Mouse (Mus musculus) lung, postnatal 0 days (tissue): ENCODE measurements around the gene Shld2. TPM values are rescaled to one million over a fixed set of nuclear protein-coding genes. Genes with fewer than 3 reads are reported as not detected.

Source experiments
- ATAC-seq: fragments of 200-750 bp; cut with Nextera tagmentation; 2 replicates; pipeline ENCODE4 v1.8.0; 2017; ENCODE audit warnings: moderate library complexity
- DNase-seq: peaks from one replicate; pipeline ENCODE4 v3.0.0-alpha.2; 2016; ENCODE audit warnings: low spot score
- H3K27ac ChIP-seq: fragments of 300-500 bp; sonication (generic); 2 replicates; pipeline ENCODE4 v1.5.1; 2014; ENCODE audit warnings: antibody characterized with exemption, mild to moderate bottlenecking, low read length, mixed read lengths
- H3K27me3 ChIP-seq: fragments of 300-500 bp; sonication (generic); replicated peaks from 2 replicates; pipeline ENCODE4 v1.6.1; 2014; ENCODE audit warnings: low read length, mixed read lengths; ENCODE audit not compliant: insufficient read depth
- H3K36me3 ChIP-seq: fragments of 300-500 bp; sonication (generic); 2 replicates; pipeline ENCODE4 v1.6.1; 2014; ENCODE audit warnings: low read length, mixed read lengths; ENCODE audit not compliant: insufficient read depth
- H3K4me1 ChIP-seq: fragments of 300-500 bp; sonication (generic); 2 replicates; pipeline ENCODE4 v1.6.1; 2014; ENCODE audit warnings: antibody characterized with exemption, low read depth, low read length, mixed read lengths; ENCODE audit not compliant: insufficient read depth
- H3K4me2 ChIP-seq: fragments of 300-500 bp; sonication (generic); replicated peaks from 2 replicates; pipeline ENCODE4 v1.6.1; 2014; ENCODE audit warnings: low read depth, mild to moderate bottlenecking, low read length, moderate library complexity, mixed read lengths
- H3K4me3 ChIP-seq: fragments of 300-500 bp; sonication (generic); 2 replicates; pipeline ENCODE4 v1.5.1; 2014; ENCODE audit warnings: low read depth, low read length
- H3K9ac ChIP-seq: fragments of 300-500 bp; sonication (generic); replicated peaks from 2 replicates; pipeline ENCODE4 v1.6.1; 2014; ENCODE audit warnings: low read depth, mild to moderate bottlenecking
- H3K9me3 ChIP-seq: fragments of 300-500 bp; sonication (generic); 2 replicates; pipeline ENCODE4 v1.6.1; 2016; ENCODE audit warnings: low read length, mixed read lengths
- CTCF ChIP-seq: IDR thresholded peaks from 2 replicates; pipeline ENCODE4 v1.5.1; 2016; ENCODE audit warnings: antibody characterized with exemption, mild to moderate bottlenecking
- EP300 ChIP-seq: IDR thresholded peaks from 2 replicates; pipeline ENCODE4 v1.6.1; 2016; ENCODE audit warnings: antibody characterized with exemption, mild to moderate bottlenecking, control low read depth
- WGBS: fragments of 180-500 bp; shearing (Covaris S2); extraction: QIAGEN DNeasy Blood & Tissue Kit; methylation state at CpG from one replicate; pipeline ENCODE4 v1.1.7; 2014; 5-methylcytosine and 5-hydroxymethylcytosine counted together
- polyA plus RNA-seq: library from polyadenylated mRNA; unstranded; fragments of >200 nt; fragmentation: Nextera tagmentation; extraction: Ambion mirVana; gene quantifications from 2 replicates; pipeline ENCODE4 v1.2.1, GENCODE M21; 2015

Gene Shld2
- polyA plus RNA-seq, 1 experiment from 2014 or later = 7.5 TPM

GRCm38 (mm10) chr14:34232340-34232739, 78.0 kb downstream of the Shld2 start:
- Histone ChIP-seq H3K36me3 (no peaks in the 10 kb centered on the region), H3K4me3 (no peak overlapping the region), H3K27ac (no peak overlapping the region), H3K4me1 (peaks cover 5% of the 10 kb centered on the region; the same call in 1 of the 2 replicates), H3K9ac (no peak overlapping the region), H3K9me3 (no peaks in the 10 kb centered on the region), H3K27me3 (no peaks in the 10 kb centered on the region), H3K4me2 (no peak overlapping the region)
- no peak for ATAC-seq
- TF ChIP-seq CTCF = no peak
- no peak for TF ChIP-seq EP300
- WGBS = 68% methylated on average over 7 of the region's 7 CpGs
- no peak for DNase-seq

DNA sequence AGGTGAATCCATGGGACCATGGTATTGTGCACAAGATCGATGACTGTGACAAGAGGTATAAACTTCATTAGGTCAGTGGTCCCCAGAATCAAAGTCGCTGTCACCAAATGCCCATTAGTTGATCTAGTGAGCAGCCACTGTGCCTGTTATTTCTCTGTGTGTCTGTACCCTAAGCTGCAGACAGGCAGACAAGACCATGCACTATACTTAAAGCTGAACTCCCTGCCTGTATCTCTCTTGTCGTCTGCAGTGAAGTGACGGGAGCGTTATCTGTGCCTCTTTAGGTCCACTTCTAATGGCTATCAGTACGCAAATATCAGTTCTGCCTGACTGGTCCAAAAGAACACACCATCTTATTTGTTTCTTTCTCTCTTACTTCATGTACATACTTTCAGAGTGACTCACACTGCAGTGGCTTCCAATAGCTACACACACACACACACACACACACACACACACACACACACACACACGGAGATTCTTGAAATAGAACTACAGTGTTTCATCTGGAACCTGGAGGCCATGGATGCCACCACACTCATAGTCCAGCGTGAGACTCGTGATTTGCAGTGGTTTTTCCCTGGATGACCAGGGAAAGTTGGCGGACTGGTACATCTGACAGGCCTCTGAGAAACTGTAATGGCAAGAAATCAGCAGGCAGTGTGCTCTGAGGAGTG, 81.3 kb downstream of the Shld2 start:
- H3K4me3 ChIP-seq = no peak overlapping the region
- ATAC-seq (peak; percentile 26; the same call in 1 of the 2 replicates), DNase-seq (peak; percentile 40)
- H3K4me1 ChIP-seq = no peaks in the 10 kb centered on the region
- no peak overlapping the region for H3K9ac ChIP-seq
- 64% methylated on average over 10 of the region's 10 CpGs for WGBS
- H3K36me3 ChIP-seq = no peaks in the 10 kb centered on the region
- TF ChIP-seq CTCF = no peak
- no peak for TF ChIP-seq EP300
- H3K27me3 ChIP-seq = no peaks in the 10 kb centered on the region
- no peak overlapping the region for H3K4me2 ChIP-seq
- no peaks in the 10 kb centered on the region for H3K9me3 ChIP-seq
- H3K27ac ChIP-seq = no peak overlapping the region

GRCm38 (mm10) chr14:34227981-34228380, 82.3 kb downstream of the Shld2 start:
- TF ChIP-seq EP300 (no peak), CTCF (no peak)
- WGBS = 70% methylated on average over 12 of the region's 12 CpGs
- no peak for ATAC-seq

GRCm38 (mm10) chr14:34226566-34226965, 83.7 kb downstream of the Shld2 start:
- ATAC-seq (no peak), DNase-seq (no peak)
- Histone ChIP-seq H3K36me3 (no peaks in the 10 kb centered on the region), H3K4me2 (no peak overlapping the region), H3K27me3 (no peaks in the 10 kb centered on the region), H3K9ac (no peak overlapping the region), H3K27ac (no peak overlapping the region), H3K4me3 (no peak overlapping the region), H3K4me1 (peaks cover 6% of the 10 kb centered on the region; the same call in 1 of the 2 replicates), H3K9me3 (no peaks in the 10 kb centered on the region)
- 76% methylated on average over 4 of the region's 4 CpGs for WGBS
- TF ChIP-seq CTCF = no peak
- no peak for TF ChIP-seq EP300

More at GRCm38 (mm10) chr14:34227981-34228380, 82.3 kb downstream of the Shld2 start:
- no peaks in the 10 kb centered on the region for H3K9me3 ChIP-seq
- no peak overlapping the region for H3K9ac ChIP-seq
- no peak for DNase-seq
- H3K27me3 ChIP-seq = no peaks in the 10 kb centered on the region
- H3K4me3 ChIP-seq = no peak overlapping the region
- H3K36me3 ChIP-seq = no peaks in the 10 kb centered on the region
- H3K4me1 ChIP-seq = peaks cover 3% of the 10 kb centered on the region; the same call in 1 of the 2 replicates
- no peak overlapping the region for H3K4me2 ChIP-seq
- no peak overlapping the region for H3K27ac ChIP-seq

- H3K4me1 ChIP-seq = peaks cover 6% of the 10 kb centered on the region; the same call in 1 of the 2 replicates
- no peaks in the 10 kb centered on the region for H3K9me3 ChIP-seq
- no peak overlapping the region for H3K27ac ChIP-seq
- H3K4me3 ChIP-seq = no peak overlapping the region
- WGBS = 79% methylated on average over 9 of the region's 9 CpGs
- H3K4me2 ChIP-seq = no peak overlapping the region
- H3K27me3 ChIP-seq = no peaks in the 10 kb centered on the region
- H3K9ac ChIP-seq = no peak overlapping the region
- no peak for ATAC-seq
- DNase-seq = no peak
- H3K36me3 ChIP-seq = no peaks in the 10 kb centered on the region
- TF ChIP-seq EP300 (no peak), CTCF (no peak)
Observed at GRCm38 (mm10) chr14:34225986-34226385, 84.3 kb downstream of the Shld2 start.

DNA sequence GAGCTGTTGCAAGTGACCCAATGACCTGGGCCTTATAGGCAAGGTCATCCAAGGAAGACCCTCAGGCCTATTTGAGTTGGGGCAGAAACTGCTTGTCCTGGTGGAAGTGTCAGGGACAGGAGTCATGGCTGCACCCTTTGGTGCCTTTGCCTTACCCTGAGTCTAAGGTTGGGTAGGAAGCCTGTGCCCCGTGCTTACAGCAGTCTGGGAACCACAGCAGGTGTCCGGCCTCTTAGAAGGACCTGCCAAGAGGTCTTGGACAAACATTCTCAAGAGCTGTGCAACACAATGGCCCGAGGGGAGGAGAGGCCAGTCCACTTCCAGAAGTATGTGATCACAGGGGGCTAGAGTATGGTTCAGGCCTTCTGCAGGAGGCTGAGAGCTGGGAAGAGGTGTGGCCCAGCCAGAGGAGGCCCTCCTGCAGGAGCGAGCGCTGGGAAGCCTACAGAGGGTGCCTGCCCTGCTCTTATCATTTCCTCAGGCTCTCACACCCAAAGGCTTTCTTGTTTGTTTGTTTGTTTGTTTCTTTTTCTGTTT, 86.9 kb downstream of the Shld2 start:
- DNase-seq (peak; percentile 83), ATAC-seq (peak; percentile 95)
- H3K4me2 ChIP-seq = no peak overlapping the region
- peaks cover 13% of the 10 kb centered on the region; the same call in 1 of the 2 replicates for H3K4me1 ChIP-seq
- no peak overlapping the region for H3K27ac ChIP-seq
- H3K4me3 ChIP-seq = no peak overlapping the region
- 31% methylated on average over 5 of the region's 5 CpGs for WGBS
- H3K9me3 ChIP-seq = no peaks in the 10 kb centered on the region
- H3K27me3 ChIP-seq = 0 out of 2 replicates have a peak, but pooled peaks cover 2% of the 10 kb centered on the region
- TF ChIP-seq EP300 = no peak
- H3K9ac ChIP-seq = no peak overlapping the region
- no peaks in the 10 kb centered on the region for H3K36me3 ChIP-seq
